Mouse (Mus musculus): ENCODE results near the gene Krt26.

Gene Krt26

GRCm38 (mm10) chr11:99337866-99338265 lies at the start of gene Krt26:
Krt26 (minus strand) TSS chr11:99337966.
- no peak for DNase-seq

GRCm38 (mm10) chr11:99385813-99386721 lies 48.3 kb upstream of the Krt26 start:
- peak; percentile 89 for DNase-seq

DNA sequence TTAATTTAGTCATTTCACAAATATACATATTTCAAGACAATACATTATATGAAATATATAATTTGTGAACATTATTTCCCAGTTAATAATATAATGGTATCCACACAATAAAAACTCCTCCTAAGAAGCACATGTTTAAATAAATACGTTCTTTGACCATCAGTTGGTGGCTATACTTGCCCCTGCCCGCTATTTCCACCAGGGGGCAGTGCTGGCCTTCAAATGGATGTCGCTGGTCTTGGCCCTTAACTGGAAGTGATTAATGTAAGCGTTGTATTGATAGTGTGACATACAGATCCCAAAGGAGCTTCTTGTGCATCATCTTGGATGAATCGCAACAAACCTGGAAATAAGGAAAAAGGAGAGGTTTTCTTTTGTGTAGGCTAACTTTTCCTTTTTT lies 41.8 kb upstream of the Krt26 start:
- peak; percentile 63 for DNase-seq

DNA sequence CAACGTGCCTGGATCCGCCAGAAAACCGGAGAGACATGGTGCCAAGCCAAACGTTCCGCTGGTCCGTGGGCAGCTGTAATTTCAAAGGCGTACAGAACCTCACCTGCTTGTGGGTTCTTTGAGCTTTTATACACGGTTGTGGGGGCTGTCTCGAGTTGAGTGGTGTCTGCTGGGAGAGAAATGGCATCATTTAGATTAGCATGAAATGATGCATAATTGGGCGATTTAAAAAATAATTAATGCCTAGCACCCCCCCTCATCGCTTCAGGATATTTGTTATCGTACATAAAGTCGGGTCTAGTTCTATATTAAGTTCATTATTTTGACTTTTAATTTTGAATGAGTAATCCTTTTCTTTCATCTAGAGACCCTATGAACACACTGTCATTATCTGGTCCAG lies 37.0 kb upstream of the Krt26 start, which contains the start of gene Krt28:
Krt28 (minus strand) TSS at position 101 of the 400 bp plus-strand sequence.
- DNase-seq: no peak

GRCm38 (mm10) chr11:99369853-99370451 lies 32.2 kb upstream of the Krt26 start:
- DNase-seq: no peak

DNA sequence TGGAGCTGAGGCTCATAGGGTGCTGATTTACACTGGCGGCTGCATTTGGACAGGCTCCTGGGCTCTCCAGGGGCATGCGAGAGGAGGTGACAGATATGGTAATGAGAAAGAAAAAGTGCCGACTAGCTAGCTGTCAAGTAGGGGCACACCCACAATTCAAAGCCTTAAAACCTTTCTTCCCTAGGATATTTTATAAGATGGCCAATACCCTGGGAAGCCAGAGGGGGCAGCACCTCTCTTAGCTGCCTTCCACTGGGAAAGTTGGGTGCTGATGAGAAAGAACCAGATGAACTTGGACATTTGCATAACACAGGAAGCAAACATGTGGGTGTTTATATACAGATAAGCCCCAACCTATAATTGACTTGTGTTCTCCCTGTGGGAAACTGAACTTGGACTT lies 31.5 kb upstream of the Krt26 start:
- DNase-seq: no peak

DNA sequence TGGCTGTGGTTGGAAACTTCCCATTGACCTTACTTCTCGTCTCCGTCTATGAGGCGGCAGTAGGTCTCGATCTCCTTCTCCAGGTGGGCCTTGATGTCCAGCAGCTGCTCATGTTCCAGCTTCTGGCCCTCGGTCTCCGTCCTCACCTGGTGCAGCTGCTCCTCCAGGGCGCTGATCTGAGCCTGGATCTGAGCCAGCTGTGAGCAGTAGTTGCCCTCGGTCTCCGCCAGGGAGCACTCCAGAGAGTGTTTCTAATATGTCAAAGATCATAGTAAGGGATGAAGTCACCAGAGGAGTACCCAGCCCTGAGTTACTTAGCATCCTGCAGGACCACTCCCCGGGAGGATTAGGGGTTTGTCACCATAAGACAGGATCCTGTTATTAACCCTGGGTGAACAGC lies 29.0 kb upstream of the Krt26 start:
- no peak for DNase-seq

DNA sequence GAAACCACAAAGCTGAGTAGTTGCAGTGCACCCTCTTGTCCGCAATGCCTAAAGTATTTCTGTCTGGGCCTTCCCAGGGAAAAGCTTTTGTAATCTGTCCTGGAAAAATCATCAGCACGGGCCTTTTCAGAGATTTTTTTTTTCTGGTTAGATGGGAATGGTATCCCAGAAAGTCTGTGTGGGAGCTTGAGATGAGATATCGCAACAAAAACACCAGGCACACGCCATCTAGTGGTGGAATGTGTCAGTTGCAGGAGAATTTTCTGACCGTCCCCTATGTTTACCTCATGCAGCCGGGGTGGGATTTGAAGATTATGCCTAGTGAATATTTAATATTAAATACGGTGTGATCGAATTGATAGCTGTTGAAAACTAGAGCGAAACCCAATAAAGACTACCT lies 26.6 kb upstream of the Krt26 start:
- DNase-seq: peak; percentile 26

DNA sequence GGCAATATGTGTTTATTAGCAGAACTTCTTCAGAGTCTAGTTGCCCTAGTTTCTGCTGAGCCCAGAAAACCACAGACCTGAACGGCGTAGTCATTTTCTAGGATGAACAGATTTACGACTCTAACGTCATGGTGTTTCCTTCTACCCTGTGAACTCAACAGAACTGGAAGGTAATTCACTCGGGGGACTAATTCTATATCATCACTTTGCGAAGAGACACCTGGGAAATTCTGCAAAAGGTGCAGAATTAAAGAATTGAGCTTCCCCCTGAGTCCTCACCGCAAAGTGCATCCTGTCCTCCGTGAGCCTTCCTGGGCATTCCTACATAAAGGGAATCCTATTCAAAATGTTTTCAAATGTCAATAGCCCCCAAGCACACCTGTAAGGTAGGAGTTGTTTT lies 23.7 kb upstream of the Krt26 start:
- DNase-seq: no peak

DNA sequence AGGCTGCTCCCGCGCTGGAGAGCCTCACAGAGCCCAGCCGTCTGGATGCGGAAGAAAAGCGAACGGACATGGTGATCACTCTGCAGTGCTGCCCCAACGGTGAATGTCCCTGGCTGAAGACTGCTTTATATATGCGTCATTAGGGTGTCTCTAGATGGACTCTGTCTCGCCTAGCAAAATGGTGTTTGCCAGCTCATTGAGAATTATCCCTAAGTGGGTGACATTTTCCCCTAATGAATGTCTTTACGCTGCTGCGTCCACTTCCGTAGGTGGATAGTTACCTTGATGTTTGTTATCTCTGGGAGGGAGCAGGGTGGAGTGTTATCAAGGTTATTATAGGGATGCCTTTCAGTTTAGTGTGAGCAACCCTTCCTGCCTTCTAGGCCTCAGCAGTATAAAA lies 13.2 kb upstream of the Krt26 start, which contains the start of gene Krt27:
Krt27 (minus strand) TSS at position 101 of the 400 bp plus-strand sequence.
- no peak for DNase-seq

GRCm38 (mm10) chr11:99339299-99339847 lies 1.6 kb upstream of the Krt26 start:
- no peak for DNase-seq

DNA sequence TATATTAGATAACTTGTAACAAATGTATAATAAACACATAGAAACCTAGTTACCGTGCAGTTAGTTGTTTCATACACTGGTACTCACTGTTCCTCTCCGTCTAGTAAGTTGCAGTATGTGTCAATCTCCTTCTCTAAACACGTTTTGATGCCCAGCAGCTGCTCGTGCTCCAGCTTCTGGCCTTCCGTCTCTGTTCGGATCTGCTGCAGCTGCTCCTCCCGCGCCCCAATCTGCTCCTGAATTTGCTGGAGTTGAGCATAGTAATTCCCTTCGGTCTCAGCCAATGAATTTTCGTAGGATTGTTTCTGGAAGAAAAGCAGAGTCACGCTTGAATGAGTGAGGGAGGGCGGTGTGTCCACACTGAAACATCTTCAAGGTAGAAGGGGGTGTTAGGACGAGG lies 4.3 kb downstream of the Krt26 start:
- no peak for DNase-seq

- DNase-seq: no peak
Measured at GRCm38 (mm10) chr11:99329655-99330054, 8.1 kb downstream of the Krt26 start.

- DNase-seq: no peak
Measured at GRCm38 (mm10) chr11:99322851-99323250, 14.9 kb downstream of the Krt26 start, which contains the start of gene Krt25. Krt25 (minus strand) TSS chr11:99322951.

- DNase-seq: no peak
Measured at GRCm38 (mm10) chr11:99321094-99321493, 16.7 kb downstream of the Krt26 start.

DNA sequence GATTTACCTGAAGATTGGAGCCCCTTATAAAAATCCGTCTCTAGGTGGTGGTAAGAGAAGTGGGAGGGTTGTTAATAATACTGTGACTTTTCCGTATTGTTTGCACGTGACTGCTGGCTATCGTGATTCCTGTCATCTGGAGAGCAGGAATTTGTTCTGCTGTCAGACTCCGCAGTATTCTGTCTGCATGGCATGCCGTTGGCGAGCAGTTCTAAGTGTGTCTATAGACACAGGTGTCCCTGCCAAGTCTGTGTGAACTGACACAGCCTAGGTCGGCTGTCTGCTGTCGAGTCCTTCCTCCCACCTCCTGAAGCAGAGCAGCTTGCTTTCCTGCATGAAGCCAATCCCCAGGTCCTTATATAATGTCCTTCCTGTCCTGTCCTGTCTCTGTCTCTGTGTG lies 18.6 kb downstream of the Krt26 start:
- DNase-seq: no peak

DNA sequence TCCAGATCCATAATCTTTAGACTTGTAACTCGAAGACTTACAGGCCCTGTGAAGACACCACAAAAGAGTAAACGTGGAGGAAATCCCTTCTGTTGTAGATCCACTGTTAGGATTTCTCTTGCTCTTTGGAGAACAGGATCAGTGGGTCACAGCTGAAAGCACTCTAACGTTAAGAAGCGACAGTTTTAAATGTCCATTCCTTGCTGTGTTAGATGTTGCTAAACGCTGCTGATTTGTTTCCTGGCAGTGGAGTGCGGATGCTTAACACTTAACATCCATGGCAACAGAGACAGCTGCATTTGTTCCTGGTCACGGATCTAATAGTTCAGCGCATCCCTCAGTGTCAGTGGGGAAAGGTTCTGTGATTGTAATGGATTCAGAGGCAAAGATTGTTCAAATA lies 21.2 kb downstream of the Krt26 start:
- DNase-seq: no peak

DNA sequence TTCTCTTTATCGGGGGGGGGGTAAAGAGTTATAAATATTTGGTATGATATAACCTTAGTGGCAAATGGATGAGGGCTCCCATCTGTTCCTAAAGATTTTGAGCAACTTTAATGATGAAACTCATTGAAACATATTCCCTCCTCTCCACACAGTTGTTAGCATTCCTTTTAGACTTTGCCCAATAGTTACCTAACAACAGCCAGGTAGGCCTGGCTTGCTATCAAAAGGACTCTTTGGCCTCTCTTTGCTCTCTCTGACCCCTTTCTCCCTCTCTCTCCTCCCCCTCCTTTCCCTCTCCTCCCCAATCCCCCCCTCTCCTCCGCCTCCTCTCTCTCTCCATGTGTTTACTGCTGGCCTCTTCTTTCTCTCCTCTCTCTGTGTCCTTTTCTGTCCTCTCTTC lies 23.2 kb downstream of the Krt26 start:
- no peak for DNase-seq

- no peak for DNase-seq
Measured at GRCm38 (mm10) chr11:99310882-99311281, 26.9 kb downstream of the Krt26 start.

DNA sequence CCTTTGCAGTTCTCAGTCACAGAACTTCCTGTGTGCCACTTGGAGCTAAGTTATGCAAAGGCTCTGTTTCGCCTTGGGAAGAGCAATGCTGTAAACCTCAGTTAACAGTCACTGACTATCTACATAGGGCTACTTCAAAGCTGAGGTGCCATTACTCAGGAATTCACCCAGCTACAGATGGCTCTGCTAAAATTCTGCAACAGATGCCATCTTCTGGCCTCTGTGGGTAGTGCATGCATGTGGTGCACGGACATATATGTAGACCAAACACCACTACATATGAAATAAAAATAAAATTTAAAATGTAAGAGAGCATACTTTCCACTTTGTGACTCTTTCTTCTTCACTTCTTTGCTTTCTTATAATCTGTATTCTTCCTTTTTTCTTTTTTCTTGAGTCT lies 30.2 kb downstream of the Krt26 start:
- DNase-seq: peak; percentile 59

DNA sequence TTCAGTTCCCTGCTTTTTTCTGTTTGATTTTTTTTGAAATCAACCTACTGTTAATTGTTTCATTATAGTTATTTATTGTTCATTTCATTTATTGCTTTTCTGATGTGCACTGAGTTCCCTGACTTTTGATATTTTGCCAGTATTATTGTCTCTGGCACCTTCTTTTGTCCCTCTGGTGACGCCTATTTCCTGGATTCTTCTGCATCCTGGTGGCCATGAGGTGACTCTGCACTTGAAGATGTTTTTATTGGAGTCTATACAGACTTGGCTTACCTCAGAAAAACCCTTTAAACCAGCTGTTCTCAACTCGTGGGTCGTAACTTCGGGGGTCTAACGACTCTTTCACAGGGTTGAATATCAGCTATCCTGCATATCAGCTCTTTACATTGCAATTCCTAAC lies 42.7 kb downstream of the Krt26 start:
- no peak for DNase-seq

- DNase-seq: peak; percentile 63
Measured at GRCm38 (mm10) chr11:99292846-99293245, 44.9 kb downstream of the Krt26 start.

DNA sequence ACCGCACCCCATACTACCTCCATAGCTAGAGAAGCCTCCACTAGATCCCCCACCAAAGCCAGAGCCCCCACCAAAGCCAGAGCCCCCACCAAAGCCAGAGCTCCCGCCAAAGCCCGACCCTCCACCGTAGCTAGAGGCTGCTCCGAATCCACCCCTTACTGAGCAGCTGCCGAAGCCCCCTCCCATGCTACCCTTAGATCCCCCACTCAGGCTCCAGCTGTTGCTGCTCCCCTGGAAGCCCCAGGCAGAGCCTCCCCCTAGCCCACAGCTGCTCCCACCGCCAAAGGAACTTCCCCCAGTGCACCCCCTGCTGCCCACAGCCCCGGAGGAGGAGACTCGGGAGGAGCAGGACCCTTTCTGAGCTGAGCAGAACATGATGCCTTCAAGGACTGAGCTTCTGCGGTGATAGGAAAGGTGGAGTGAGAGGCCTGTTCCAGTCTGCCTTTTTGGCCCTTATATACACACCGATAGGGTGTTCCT lies 52.9 kb downstream of the Krt26 start, which contains the start of gene Krt24:
Krt24 (minus strand) TSS at position 430 of the 480 bp plus-strand sequence.
- no peak for DNase-seq

- DNase-seq: peak; percentile 59
Measured at GRCm38 (mm10) chr11:99284011-99284410, 53.8 kb downstream of the Krt26 start.
